Mouse (Mus musculus) neural tube, embryonic 12.5 days (tissue): ENCODE results near the gene Nkain4. TPM values are rescaled to one million over a fixed set of nuclear protein-coding genes. Genes with fewer than 3 reads are reported as not detected.

Source experiments
- ATAC-seq: fragments of 200-750 bp; cut with Nextera tagmentation; 2 replicates; pipeline ENCODE4 v1.8.0; 2017; ENCODE audit warnings: low read depth, mild to moderate bottlenecking, moderate TSS enrichment, moderate library complexity; ENCODE audit not compliant: low FRiP score
- H3K27ac ChIP-seq: fragments of 300-500 bp; sonication (generic); 2 replicates; pipeline ENCODE4 v1.5.1; 2016
- H3K27me3 ChIP-seq: fragments of 300-500 bp; sonication (generic); replicated peaks from 2 replicates; pipeline ENCODE4 v1.6.1; 2016; ENCODE audit warnings: mild to moderate bottlenecking
- H3K36me3 ChIP-seq: fragments of 300-500 bp; sonication (generic); 2 replicates; pipeline ENCODE4 v1.6.1; 2016; ENCODE audit warnings: mild to moderate bottlenecking
- H3K4me1 ChIP-seq: fragments of 300-500 bp; sonication (generic); 2 replicates; pipeline ENCODE4 v1.6.1; 2016
- H3K4me2 ChIP-seq: fragments of 300-500 bp; sonication (generic); replicated peaks from 2 replicates; pipeline ENCODE4 v1.6.1; 2016; ENCODE audit warnings: mild to moderate bottlenecking
- H3K4me3 ChIP-seq: fragments of 300-500 bp; sonication (generic); 2 replicates; pipeline ENCODE4 v1.5.1; 2016
- H3K9ac ChIP-seq: fragments of 300-500 bp; sonication (generic); 2 replicates; pipeline ENCODE4 v1.6.1; 2016; ENCODE audit warnings: mild to moderate bottlenecking
- H3K9me3 ChIP-seq: fragments of 300-500 bp; sonication (generic); 2 replicates; pipeline ENCODE4 v1.6.1; 2016; ENCODE audit warnings: mild to moderate bottlenecking
- WGBS: fragments of 180-500 bp; shearing (Covaris S2); methylation state at CpG from one replicate; pipeline ENCODE4 v1.1.7; 2016; 5-methylcytosine and 5-hydroxymethylcytosine counted together
- polyA plus RNA-seq: library from polyadenylated mRNA; unstranded; fragments of >200 nt; fragmentation: Nextera tagmentation; extraction: Ambion mirVana; gene quantifications from 2 replicates; pipeline ENCODE4 v1.2.1, GENCODE M21; 2016

The Nkain4 gene
- polyA plus RNA-seq, 1 experiment from 2014 or later: 90.6 TPM

DNA sequence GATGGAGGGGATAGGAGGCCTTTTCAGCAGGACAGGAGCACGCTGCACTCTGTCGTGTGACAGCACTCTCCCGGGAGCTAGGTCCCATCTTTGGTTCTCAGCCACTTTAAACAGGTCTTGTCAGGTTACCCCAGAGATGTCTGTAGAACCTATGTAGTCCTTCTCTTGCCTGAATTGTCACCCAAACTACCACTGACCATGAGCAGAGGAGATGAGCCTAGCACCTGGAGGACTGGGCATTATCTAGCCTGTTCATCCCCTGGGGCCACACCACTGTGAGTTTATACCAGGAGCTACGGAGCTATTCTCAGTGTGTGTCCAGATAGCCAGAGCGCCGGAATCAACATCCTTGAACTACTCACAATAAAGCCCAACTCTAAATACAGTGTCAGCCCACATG lies 56.6 kb downstream of the Nkain4 start:
- peaks cover 37% of the 10 kb centered on the region for H3K4me1 ChIP-seq

GRCm38 (mm10) chr2:180896819-180897625 lies 57.5 kb downstream of the Nkain4 start:
- WGBS: 65% methylated on average over 15 of the region's 15 CpGs
- H3K9me3 ChIP-seq: no peaks in the 10 kb centered on the region
- peaks cover 19% of the 10 kb centered on the region; the same call in 1 of the 2 replicates for H3K27me3 ChIP-seq
- H3K4me2 ChIP-seq: no peak overlapping the region
- peaks cover 8% of the 10 kb centered on the region; the same call in 1 of the 2 replicates for H3K36me3 ChIP-seq
- no peak overlapping the region for H3K9ac ChIP-seq
- no peak overlapping the region for H3K4me3 ChIP-seq
- peaks cover 41% of the 10 kb centered on the region for H3K4me1 ChIP-seq
- H3K27ac ChIP-seq: no peak overlapping the region
- ATAC-seq: no peak

More for the DNA sequence above, 56.6 kb downstream of the Nkain4 start:
- no peak for ATAC-seq
- H3K9me3 ChIP-seq: no peaks in the 10 kb centered on the region
- no peak overlapping the region for H3K4me2 ChIP-seq
- H3K9ac ChIP-seq: no peak overlapping the region
- 72% methylated on average over 6 of the region's 6 CpGs for WGBS
- H3K27ac ChIP-seq: peak overlapping the region; percentile 10; the same call in 1 of the 2 replicates
- H3K36me3 ChIP-seq: peaks cover 8% of the 10 kb centered on the region; the same call in 1 of the 2 replicates
- no peak overlapping the region for H3K4me3 ChIP-seq
- peaks cover 13% of the 10 kb centered on the region; the same call in 1 of the 2 replicates for H3K27me3 ChIP-seq

- Histone ChIP-seq H3K9ac (peak overlapping the region; percentile 99), H3K27ac (peak overlapping the region; percentile 50), H3K9me3 (no peaks in the 10 kb centered on the region), H3K4me3 (peak overlapping the region; percentile 84; the same call in 1 of the 2 replicates), H3K36me3 (peaks cover 8% of the 10 kb centered on the region; the same call in 1 of the 2 replicates), H3K4me1 (peaks cover 47% of the 10 kb centered on the region), H3K27me3 (peaks cover 23% of the 10 kb centered on the region), H3K4me2 (peak overlapping the region; percentile 67)
- ATAC-seq: no peak
- WGBS: 77% methylated on average over 11 of the region's 11 CpGs
Observed at GRCm38 (mm10) chr2:180895837-180896525, 58.5 kb downstream of the Nkain4 start.

DNA sequence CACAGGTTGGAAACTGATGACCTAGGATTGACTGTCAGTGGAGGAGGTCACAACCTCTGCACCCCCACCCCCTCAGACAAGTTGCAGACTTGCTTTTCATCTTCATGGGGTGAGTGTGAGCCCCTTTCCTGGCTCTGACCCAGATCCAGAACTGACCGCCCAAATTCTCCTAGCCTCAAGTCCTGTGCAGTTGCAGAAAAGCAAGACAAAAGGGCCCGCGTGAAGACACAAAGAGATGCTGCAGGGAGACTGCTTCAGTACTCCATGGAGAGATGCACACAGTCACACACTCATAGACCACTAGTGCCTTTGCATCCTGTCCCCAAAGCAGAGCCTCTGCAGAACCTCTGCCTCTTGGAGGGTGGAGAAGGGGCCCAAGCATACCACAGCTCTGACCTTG lies 59.2 kb downstream of the Nkain4 start:
- Histone ChIP-seq H3K27ac (peak overlapping the region; percentile 50; the same call in 1 of the 2 replicates), H3K4me1 (peaks cover 53% of the 10 kb centered on the region), H3K4me2 (peak overlapping the region; percentile 67), H3K4me3 (peak overlapping the region; percentile 84), H3K9ac (peak overlapping the region; percentile 99), H3K9me3 (no peaks in the 10 kb centered on the region), H3K27me3 (peaks cover 26% of the 10 kb centered on the region), H3K36me3 (peaks cover 8% of the 10 kb centered on the region; the same call in 1 of the 2 replicates)
- WGBS: 71% methylated on average over 3 of the region's 3 CpGs
- no peak for ATAC-seq

DNA sequence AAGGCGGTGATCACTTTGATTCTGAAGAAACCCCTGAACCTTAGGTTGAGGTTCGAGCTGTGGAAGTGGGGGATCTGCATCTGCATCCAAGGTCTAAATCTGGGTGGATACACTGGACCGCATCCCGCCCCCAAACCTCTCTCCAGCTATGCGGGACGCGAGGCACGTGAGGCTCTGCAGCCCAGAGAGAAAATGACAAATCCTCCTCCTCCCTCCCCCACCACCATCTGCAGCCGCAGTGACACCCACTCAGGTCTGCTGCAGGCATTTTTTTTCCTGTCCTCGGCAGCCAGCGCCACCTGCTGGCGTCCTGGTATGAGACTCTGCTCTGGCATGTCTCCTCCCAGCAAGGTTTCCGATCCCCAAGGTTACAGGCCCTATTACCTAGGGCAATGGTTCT lies 59.8 kb downstream of the Nkain4 start:
- under 1% methylated on average over 13 of the region's 13 CpGs for WGBS
- peaks cover 59% of the 10 kb centered on the region for H3K4me1 ChIP-seq
- peak; percentile 29 for ATAC-seq
- H3K36me3 ChIP-seq: peaks cover 8% of the 10 kb centered on the region; the same call in 1 of the 2 replicates
- peak overlapping the region; percentile 99 for H3K9ac ChIP-seq
- peak overlapping the region; percentile 99 for H3K27ac ChIP-seq
- H3K4me2 ChIP-seq: peak overlapping the region; percentile 67
- H3K9me3 ChIP-seq: no peaks in the 10 kb centered on the region
- H3K27me3 ChIP-seq: peaks cover 28% of the 10 kb centered on the region
- H3K4me3 ChIP-seq: peak overlapping the region; percentile 84

DNA sequence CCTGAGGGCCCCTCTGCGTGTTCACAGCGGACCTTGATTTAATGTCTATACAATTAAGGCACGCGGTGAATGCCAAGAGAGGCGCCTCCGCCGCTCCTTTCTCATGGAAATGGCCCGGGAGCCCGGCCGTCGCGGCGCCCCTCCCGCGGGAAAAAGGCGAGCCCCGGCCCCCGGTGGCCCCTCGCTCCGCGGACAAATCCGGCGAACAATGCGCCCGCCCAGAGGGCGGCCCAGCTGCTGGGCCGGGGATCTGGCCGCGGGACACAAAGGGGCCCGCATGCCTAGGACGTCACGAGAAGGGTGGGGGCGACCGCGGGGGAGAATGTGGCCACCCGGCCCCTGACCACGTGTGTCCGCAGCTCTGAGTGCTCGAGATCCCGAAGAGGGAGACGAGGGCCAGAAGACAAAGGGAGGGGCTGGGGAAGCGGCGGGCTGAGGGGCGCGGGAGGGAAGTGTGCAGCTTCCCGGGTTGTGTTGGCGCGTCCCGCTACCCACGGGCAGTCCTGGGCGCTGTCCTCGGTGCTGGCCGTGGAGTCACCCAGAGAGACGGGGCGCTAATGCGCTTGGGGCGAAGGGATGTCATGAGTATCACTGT lies 60.4 kb downstream of the Nkain4 start:
- ATAC-seq: peak; percentile 45
- peak overlapping the region; percentile 99 for H3K27ac ChIP-seq
- peaks cover 8% of the 10 kb centered on the region; the same call in 1 of the 2 replicates for H3K36me3 ChIP-seq
- H3K4me3 ChIP-seq: peak overlapping the region; percentile 84
- H3K27me3 ChIP-seq: peaks cover 29% of the 10 kb centered on the region
- H3K4me2 ChIP-seq: peak overlapping the region; percentile 67
- peaks cover 65% of the 10 kb centered on the region for H3K4me1 ChIP-seq
- under 1% methylated on average over 57 of the region's 57 CpGs for WGBS
- peak overlapping the region; percentile 99 for H3K9ac ChIP-seq
- no peaks in the 10 kb centered on the region for H3K9me3 ChIP-seq

DNA sequence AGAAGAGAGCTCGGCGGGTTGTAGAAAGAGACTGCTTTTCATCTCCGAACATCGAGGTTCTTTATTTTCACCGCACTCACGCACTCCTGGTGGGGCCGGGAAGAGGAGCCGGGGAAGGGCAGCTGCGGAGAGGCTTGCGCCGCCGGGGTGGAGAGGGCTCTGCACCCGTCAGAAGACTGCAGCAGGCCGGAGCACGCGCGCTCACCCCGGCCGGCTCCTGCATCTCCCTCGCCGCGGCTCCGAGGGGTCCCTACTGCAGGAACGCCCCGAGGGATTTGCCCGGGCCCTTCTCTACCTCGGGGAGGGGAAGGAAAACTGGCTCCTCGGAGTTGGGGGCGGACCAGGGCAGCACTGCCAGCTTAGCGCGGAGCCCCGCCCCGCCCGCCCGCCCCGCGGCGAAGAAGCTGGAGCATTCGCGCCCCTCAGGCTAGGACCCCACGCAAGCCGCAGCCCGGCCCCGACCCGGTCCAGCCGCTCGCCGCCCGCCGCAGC lies 60.9 kb downstream of the Nkain4 start:
- WGBS: under 1% methylated on average over 38 of the region's 50 CpGs
- Histone ChIP-seq H3K27ac (peak overlapping the region; percentile 99), H3K4me1 (peaks cover 69% of the 10 kb centered on the region), H3K36me3 (peaks cover 8% of the 10 kb centered on the region; the same call in 1 of the 2 replicates), H3K4me3 (peak overlapping the region; percentile 84), H3K9ac (peak overlapping the region; percentile 99), H3K9me3 (no peaks in the 10 kb centered on the region), H3K4me2 (peak overlapping the region; percentile 67), H3K27me3 (peaks cover 29% of the 10 kb centered on the region)
- peak; percentile 38 for ATAC-seq

DNA sequence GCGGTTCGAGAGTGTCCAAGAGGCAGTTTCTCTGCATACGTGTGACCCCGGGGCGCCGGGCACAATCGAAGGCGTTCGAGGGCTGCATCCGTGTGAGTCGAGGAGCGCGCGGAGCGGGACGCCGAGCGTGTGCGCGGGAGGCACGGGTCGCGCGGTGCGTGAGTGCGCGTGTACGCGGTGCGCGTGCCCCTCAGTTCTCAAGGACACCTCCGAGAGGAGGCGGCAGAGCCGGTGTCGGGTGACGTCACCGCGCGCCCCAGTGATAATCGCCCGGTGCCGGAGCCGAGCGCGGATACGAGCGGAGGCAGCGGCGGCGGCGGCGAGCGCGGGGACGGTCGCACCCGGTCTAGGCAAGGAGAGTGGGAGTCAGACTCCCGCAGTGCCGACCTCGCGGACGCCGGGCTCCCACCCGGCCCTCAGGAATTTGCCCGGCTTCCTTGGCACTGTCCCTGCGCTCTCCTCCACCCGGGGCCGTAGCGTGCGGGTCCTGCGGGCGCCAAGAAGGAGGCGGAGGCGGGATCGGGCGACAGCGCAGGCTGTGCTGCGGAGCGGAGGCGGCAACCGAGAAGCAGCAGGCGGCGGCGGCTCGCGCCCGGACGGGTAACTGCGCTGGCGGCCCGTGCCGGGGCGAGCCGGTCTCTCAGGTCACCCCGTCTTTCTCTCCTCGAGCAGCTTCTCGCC lies 61.5 kb downstream of the Nkain4 start:
- Histone ChIP-seq H3K9ac (peak overlapping the region; percentile 99), H3K27ac (peak overlapping the region; percentile 99), H3K4me3 (peak overlapping the region; percentile 84), H3K36me3 (peaks cover 8% of the 10 kb centered on the region; the same call in 1 of the 2 replicates), H3K4me2 (peak overlapping the region; percentile 67), H3K9me3 (no peaks in the 10 kb centered on the region), H3K4me1 (peaks cover 75% of the 10 kb centered on the region), H3K27me3 (peaks cover 29% of the 10 kb centered on the region)
- WGBS: under 1% methylated on average over 97 of the region's 97 CpGs
- peak; percentile 11 for ATAC-seq

DNA sequence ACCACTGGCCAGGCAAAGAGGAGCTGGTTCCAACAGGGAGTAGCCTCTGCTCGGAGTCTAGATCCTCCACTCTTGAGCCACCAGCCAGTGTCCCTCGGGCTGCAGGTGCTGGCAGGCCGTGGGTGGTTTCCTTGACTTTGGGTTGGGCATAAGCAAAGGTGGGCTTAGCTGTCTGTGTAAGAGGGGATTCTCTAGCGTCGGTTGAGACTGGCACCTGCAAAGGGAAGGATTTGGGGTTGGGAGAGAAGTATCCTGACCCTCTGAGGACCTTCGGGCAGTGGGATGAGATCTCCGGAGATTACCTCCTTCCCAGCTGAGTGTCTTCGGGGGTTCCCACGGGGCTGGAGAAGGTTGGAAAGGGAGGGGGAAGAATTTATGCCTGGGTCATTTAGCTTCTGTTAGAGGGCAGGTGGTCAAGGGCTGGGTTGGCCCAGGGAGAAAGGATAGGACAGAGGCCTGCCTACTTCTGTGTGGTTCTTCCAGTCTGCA lies 62.6 kb downstream of the Nkain4 start:
- H3K4me3 ChIP-seq: peak overlapping the region; percentile 84
- H3K4me2 ChIP-seq: peak overlapping the region; percentile 67
- peaks cover 68% of the 10 kb centered on the region for H3K4me1 ChIP-seq
- peaks cover 8% of the 10 kb centered on the region; the same call in 1 of the 2 replicates for H3K36me3 ChIP-seq
- no peaks in the 10 kb centered on the region for H3K9me3 ChIP-seq
- WGBS: 4% methylated on average over 9 of the region's 9 CpGs
- H3K27ac ChIP-seq: peak overlapping the region; percentile 99
- ATAC-seq: no peak
- peaks cover 29% of the 10 kb centered on the region for H3K27me3 ChIP-seq
- H3K9ac ChIP-seq: peak overlapping the region; percentile 99

DNA sequence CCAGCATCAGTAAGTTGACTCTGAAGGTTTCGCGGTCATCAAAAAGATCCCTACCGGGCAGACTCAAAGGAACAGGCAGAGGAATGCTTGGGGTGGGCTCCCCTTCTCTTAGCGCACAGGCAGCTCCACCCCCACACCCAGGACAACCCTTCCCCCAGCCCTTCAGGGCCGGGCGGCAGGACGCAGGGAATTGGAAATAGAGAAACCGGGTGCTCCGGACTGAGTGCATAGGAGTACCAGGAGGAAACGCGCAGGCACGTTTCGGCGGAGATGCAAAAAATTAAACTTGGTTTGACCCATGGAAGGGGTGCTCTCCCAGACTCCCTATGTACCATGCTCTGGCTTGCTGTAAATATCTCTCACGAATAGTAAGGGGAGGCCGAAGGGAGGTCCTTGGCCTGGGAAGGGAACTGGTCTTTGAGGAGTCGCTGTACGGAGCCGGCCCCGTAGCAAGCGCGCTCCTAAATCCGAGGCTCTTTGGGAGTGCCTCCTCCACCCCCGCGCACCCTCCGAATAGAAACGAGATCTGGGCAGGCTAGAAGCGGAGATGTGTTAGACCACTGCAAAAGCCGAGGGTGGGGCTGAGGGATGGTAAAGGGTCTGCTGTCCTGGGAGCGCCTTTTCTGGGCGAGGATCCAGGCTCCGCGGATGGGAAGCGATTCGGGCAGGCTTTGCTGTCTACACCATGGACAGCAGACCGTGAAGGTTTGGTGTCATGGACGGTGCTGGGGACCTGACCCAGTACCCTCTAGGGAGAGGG lies 63.2 kb downstream of the Nkain4 start:
- Histone ChIP-seq H3K27ac (peak overlapping the region; percentile 99), H3K27me3 (peaks cover 29% of the 10 kb centered on the region), H3K4me2 (peak overlapping the region; percentile 67), H3K36me3 (peaks cover 8% of the 10 kb centered on the region; the same call in 1 of the 2 replicates), H3K9ac (peak overlapping the region; percentile 99), H3K9me3 (no peaks in the 10 kb centered on the region), H3K4me3 (peak overlapping the region; percentile 84), H3K4me1 (peaks cover 65% of the 10 kb centered on the region)
- no peak for ATAC-seq
- under 1% methylated on average over 37 of the region's 37 CpGs for WGBS
